Mouse (Mus musculus) stomach, embryonic 16.5 days (tissue): ENCODE results near the gene Gm14214. TPM values are rescaled to one million over a fixed set of nuclear protein-coding genes. Genes with fewer than 3 reads are reported as not detected.

Source experiments
- ATAC-seq: fragments of 200-750 bp; cut with Nextera tagmentation; 2 replicates; pipeline ENCODE4 v1.8.0; 2017; ENCODE audit warnings: moderate number of reproducible peaks, moderate TSS enrichment; ENCODE audit not compliant: insufficient read depth, low FRiP score
- H3K27ac ChIP-seq: fragments of 300-500 bp; sonication (generic); 2 replicates; pipeline ENCODE4 v1.5.1; 2014; ENCODE audit warnings: low read length
- H3K27me3 ChIP-seq: fragments of 300-500 bp; sonication (generic); 2 replicates; pipeline ENCODE4 v1.6.1; 2014; ENCODE audit warnings: low read length, control low read depth, mixed read lengths; ENCODE audit not compliant: control insufficient read depth, insufficient read depth
- H3K36me3 ChIP-seq: fragments of 300-500 bp; sonication (generic); 2 replicates; pipeline ENCODE4 v1.6.1; 2014; ENCODE audit warnings: low read length; ENCODE audit not compliant: control insufficient read depth, insufficient read depth
- H3K4me1 ChIP-seq: fragments of 300-500 bp; sonication (generic); 2 replicates; pipeline ENCODE4 v1.6.1; 2014; ENCODE audit warnings: low read length, control low read depth, mixed read lengths; ENCODE audit not compliant: control insufficient read depth, insufficient read depth
- H3K4me2 ChIP-seq: fragments of 300-500 bp; sonication (generic); 2 replicates; pipeline ENCODE4 v1.6.1; 2014; ENCODE audit warnings: low read depth, low read length, mixed read lengths
- H3K4me3 ChIP-seq: fragments of 300-500 bp; sonication (generic); replicated peaks from 2 replicates; pipeline ENCODE4 v1.5.1; 2014; ENCODE audit warnings: mild to moderate bottlenecking, low read length
- H3K9ac ChIP-seq: fragments of 300-500 bp; sonication (generic); 2 replicates; pipeline ENCODE4 v1.6.1; 2014; ENCODE audit warnings: low read length
- H3K9me3 ChIP-seq: fragments of 300-500 bp; sonication (generic); replicated peaks from 2 replicates; pipeline ENCODE4 v1.6.1; 2016; ENCODE audit warnings: low read length, control low read depth; ENCODE audit not compliant: control insufficient read depth
- WGBS: fragments of 180-500 bp; shearing (Covaris S2); extraction: QIAGEN DNeasy Blood & Tissue Kit; methylation state at CpG from one replicate; pipeline ENCODE4 v1.1.7; 2014; 5-methylcytosine and 5-hydroxymethylcytosine counted together
- polyA plus RNA-seq: library from polyadenylated mRNA; unstranded; fragments of >200 nt; fragmentation: Nextera tagmentation; extraction: Ambion mirVana; gene quantifications from 2 replicates; pipeline ENCODE4 v1.2.1, GENCODE M21; 2015

Gene Gm14214
- polyA plus RNA-seq, 1 experiment from 2014 or later = not detected

GRCm38 (mm10) chr2:154723473-154723872, 46.4 kb downstream of the Gm14214 start:
- Histone ChIP-seq H3K4me2 (no peak overlapping the region), H3K9me3 (no peaks in the 10 kb centered on the region), H3K27ac (no peak overlapping the region), H3K4me3 (no peak overlapping the region), H3K4me1 (0 out of 2 replicates have a peak, but pooled peaks cover 7% of the 10 kb centered on the region), H3K9ac (no peak overlapping the region), H3K27me3 (no peaks in the 10 kb centered on the region), H3K36me3 (no peaks in the 10 kb centered on the region)
- ATAC-seq = no peak
- 80% methylated on average over 4 of the region's 4 CpGs for WGBS

GRCm38 (mm10) chr2:154720315-154720714, 49.5 kb downstream of the Gm14214 start:
- Histone ChIP-seq H3K27ac (no peak overlapping the region), H3K27me3 (no peaks in the 10 kb centered on the region), H3K4me1 (no peaks in the 10 kb centered on the region), H3K4me2 (no peak overlapping the region), H3K9ac (no peak overlapping the region), H3K4me3 (no peak overlapping the region), H3K36me3 (no peaks in the 10 kb centered on the region), H3K9me3 (no peaks in the 10 kb centered on the region)
- no peak for ATAC-seq
- 81% methylated on average over 2 of the region's 2 CpGs for WGBS

Other genes with a start within 250 kb of the Gm14214 start
- gene 1700003F12Rik, start 222.9 kb downstream of the Gm14214 start, polyA plus RNA-seq = 0.59 and 1.6 TPM in 2 replicates
- gene Actl10, start 218.3 kb downstream of the Gm14214 start, polyA plus RNA-seq = 0.14 TPM in 1 of 2 replicates, not detected in the other
- gene Necab3, start 211.1 kb downstream of the Gm14214 start, polyA plus RNA-seq = 1.4 and 1.7 TPM in 2 replicates
- 8.1 and 9.3 TPM in 2 replicates for gene E2f1, start 200.1 kb downstream of the Gm14214 start, polyA plus RNA-seq
- gene Pxmp4, start 166.3 kb downstream of the Gm14214 start, polyA plus RNA-seq = 32.4 and 35.1 TPM in 2 replicates
- gene Zfp341, start 156.7 kb downstream of the Gm14214 start, polyA plus RNA-seq = 0.34 and 0.59 TPM in 2 replicates
- not detected in 2 replicates for gene 4930519P11Rik, start 156.6 kb downstream of the Gm14214 start, polyA plus RNA-seq
- 20.7 and 23.6 TPM in 2 replicates for gene Chmp4b, start 118.3 kb downstream of the Gm14214 start, polyA plus RNA-seq
- gene Raly, start 21.1 kb upstream of the Gm14214 start, polyA plus RNA-seq = 36.8 and 39.4 TPM in 2 replicates
- gene a, start 21.4 kb upstream of the Gm14214 start, polyA plus RNA-seq = 0.41 and 1.0 TPM in 2 replicates
- 74.7 and 88.7 TPM in 2 replicates for gene Eif2s2, start 122.9 kb upstream of the Gm14214 start, polyA plus RNA-seq
- gene Gm14226, start 248.2 kb upstream of the Gm14214 start, polyA plus RNA-seq = 1.5 and 2.4 TPM in 2 replicates